Mouse (Mus musculus) adrenal gland (tissue): ENCODE results near the gene Ppm1b.

Experiments
- intact Hi-C: fragments of 180-260 bp; cut with DNase I; formaldehyde crosslinking; loops from one replicate; pipeline ENCODE4 v1.15.1; 2025
- long read RNA-seq, 2 experiments: library from polyadenylated mRNA; unstranded; transcript quantifications; one replicate each; pipeline ENCODE4 v2.0.0; 2020; ENCODE audit warnings: borderline replicate concordance in 1 of 2; ENCODE audit not compliant: insufficient replicate concordance in 1 of 2

Ppm1b gene
- long read RNA-seq, experiment 1, transcript Ppm1b-201 (6 exons, 2,670 nt) = minor isoform, 28 of 71 reads
- long read RNA-seq, experiment 1, transcript Ppm1b-202 (6 exons, 3,323 nt) = major isoform, 29 of 71 reads
- long read RNA-seq, experiment 1, transcript Ppm1b-205 (6 exons, 1,290 nt) = minor isoform, 5 of 71 reads
- long read RNA-seq, experiment 1, partial matches to known transcripts = 3 of 71 reads
- long read RNA-seq, experiment 1, other reads (novel, unspliced or antisense) = 6 of 71 reads
- long read RNA-seq, experiment 2, transcript Ppm1b-202 (6 exons, 3,323 nt) = minor isoform, 18 of 61 reads
- long read RNA-seq, experiment 2, transcript Ppm1b-201 (6 exons, 2,670 nt) = major isoform, 23 of 61 reads
- long read RNA-seq, experiment 2, transcript Ppm1b-205 (6 exons, 1,290 nt) = minor isoform, 9 of 61 reads
- long read RNA-seq, experiment 2, partial matches to known transcripts = 3 of 61 reads
- long read RNA-seq, experiment 2, other reads (novel, unspliced or antisense) = 7 of 61 reads

DNA sequence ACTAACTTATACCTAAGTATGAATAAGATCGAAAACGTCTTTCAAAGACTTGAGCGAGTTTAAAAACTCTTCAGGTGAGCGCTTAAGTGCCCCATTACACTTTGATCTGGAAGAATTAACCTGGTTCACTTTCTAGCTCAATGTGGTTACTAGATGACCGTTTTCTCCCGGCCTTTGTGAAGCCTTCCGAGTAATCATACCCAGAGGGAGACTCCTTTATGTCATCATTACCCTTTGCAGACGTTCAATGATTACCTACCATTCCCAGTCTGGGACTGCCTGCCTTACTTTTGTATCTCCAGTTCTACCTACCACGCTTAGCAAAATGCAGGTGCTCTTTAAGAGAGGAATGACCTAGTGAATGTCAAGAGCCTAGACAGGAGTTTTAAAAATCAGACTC lies at the start of gene Ppm1b:
Ppm1b (plus strand) TSS at position 301 of the 400 bp plus-strand sequence.
- intact Hi-C loops = no loop called here

DNA sequence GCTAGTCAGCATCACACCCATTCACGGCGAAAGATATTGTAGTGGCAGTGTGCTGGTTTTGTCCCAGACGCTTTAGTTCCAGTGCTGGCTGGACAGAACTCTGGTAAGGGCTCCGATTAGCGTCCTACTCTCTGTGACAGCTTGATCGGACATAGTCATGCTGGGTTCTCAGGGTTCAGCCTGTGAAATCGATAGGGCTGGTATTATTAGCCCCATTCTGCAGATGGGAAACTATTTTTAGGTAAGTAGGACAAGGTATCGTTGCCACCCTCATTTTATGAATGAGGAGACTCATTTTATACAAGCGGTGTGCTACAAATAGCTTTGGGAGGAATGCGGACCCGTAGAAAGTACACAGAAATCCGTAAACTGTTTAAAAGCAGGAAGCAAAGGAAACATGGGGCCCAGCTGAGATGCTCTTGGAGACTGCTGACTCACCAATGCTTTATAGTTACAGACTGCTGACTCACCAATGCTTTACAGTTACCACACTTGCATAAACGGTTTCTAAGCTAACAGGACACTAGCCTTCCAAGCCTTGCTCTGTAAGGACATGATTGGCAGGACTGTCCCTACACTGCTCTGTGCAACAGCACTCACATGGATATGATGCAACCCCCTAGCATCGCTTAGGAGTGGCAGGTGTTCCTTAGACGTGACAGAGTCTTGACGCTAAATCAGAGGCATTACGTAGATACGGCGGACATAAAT lies 34.7 kb upstream of the Ppm1b start:
- intact Hi-C loops = no loop called here

- intact Hi-C loops = no loop called here
Observed at GRCm38 (mm10) chr17:84924779-84925178, 31.8 kb upstream of the Ppm1b start.

GRCm38 (mm10) chr17:84926233-84926632 lies 30.3 kb upstream of the Ppm1b start:
- intact Hi-C loops = no loop called here

GRCm38 (mm10) chr17:84927580-84927979 lies 29.0 kb upstream of the Ppm1b start:
- intact Hi-C loops = no loop called here

DNA sequence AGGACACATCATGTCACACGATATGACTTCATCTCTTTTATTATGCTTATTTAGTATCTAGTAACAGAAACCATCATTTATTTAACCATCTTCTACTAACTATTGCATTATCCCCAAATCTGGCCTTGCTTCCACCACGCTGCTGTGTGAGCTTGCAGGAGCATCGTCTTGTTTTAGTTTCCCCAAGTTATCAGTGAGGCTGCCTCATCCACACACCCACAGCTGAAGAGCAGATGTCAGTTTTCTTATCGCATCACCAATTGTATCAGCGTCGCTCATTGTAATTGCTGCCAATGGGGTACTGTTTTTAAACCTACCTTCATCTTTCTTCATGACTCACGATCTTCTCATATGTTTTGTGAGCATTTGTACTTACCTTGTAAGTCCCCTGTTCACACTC lies 23.6 kb upstream of the Ppm1b start:
- intact Hi-C loops = no loop called here

DNA sequence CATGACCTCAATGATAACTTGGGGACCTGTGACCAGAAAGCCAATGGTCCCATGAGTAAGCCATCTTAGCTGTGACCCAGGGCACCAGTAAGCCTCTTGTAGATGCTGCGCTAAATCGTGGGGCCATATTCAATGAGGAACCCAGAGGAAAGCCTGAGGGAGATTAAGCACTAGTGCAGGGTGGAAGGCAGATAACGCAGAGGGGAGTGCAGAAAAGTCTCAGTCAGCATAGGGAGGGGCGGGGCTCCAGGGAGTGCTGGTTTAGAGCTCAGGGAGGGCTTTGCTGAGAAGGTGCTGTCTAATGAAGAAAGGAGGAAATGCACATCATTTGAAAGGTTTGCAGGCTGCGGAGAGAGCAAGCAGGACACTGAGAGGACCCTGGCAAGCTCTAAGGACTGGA lies 22.6 kb upstream of the Ppm1b start:
- intact Hi-C loops = no loop called here

- intact Hi-C loops = loop anchor here (5.0 kb wide), 1 partner anchor 33 kb away; no protein-coding TSS in a partner anchor
Observed at GRCm38 (mm10) chr17:84935620-84936019, 20.9 kb upstream of the Ppm1b start.

GRCm38 (mm10) chr17:84936301-84936700 lies 20.2 kb upstream of the Ppm1b start:
- intact Hi-C loops = loop anchor here (5.0 kb wide), 1 partner anchor 34 kb away; no protein-coding TSS in a partner anchor

DNA sequence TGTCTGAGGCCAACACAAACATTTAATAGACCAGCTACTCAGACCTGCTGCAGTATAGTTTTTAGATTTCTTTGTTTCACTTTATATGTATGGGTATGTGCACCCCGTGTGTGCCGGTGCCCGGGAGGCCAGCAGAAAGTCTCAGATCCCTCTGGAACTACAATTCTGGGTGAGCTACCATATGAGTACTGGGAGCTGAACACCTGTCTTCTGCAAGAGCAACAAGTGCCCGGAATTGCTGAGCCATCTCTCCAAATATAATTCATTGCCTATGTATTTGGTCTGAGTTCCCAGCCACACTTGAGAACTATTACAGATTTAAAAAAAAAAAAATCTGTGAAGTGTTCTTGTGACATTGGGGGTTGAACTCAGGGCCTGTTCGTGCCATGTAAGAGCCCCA lies 19.7 kb upstream of the Ppm1b start:
- intact Hi-C loops = loop anchor here (5.0 kb wide), 1 partner anchor 35 kb away; no protein-coding TSS in a partner anchor

- intact Hi-C loops = loop anchor here (5.0 kb wide), 1 partner anchor 35 kb away; no protein-coding TSS in a partner anchor
Observed at GRCm38 (mm10) chr17:84937220-84937619, 19.3 kb upstream of the Ppm1b start.

GRCm38 (mm10) chr17:84938215-84938614 lies 18.3 kb upstream of the Ppm1b start:
- intact Hi-C loops = loop anchor here (5.0 kb wide), 1 partner anchor 36 kb away; no protein-coding TSS in a partner anchor

DNA sequence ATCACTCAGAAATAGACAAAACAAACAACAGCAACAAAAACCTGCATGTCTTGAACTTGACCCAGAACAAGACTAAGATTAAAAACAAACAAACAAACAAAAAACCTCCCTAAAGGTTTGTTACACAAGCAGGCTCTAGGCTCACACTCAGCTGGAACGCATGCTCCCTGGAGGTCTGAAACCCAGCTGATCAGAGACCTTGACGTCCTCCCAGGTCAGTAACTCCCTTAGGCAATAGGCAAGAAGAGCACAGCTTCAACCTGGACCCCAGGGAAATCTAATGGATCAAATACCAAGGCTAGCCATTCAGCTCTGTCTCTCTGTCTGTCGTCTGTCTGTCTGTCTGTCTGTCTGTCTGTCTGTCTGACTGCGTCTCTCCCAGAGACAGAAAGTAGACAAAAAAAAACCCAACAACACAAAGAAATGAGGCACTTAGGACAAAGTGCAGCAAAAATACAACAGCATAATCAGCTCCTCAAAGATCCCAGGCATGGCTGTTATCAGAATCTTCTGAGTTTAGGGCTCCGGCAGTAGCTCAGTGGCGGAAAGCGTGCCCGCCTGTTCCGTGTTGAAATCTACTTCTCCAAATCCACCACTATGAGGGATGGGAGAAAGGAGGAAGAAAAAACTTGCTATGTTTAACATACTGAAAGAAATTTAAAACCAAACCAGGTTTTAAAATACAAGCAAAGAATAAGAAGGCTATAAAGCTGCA lies 16.4 kb upstream of the Ppm1b start:
- intact Hi-C loops = no loop called here

GRCm38 (mm10) chr17:84941291-84941868 lies 15.2 kb upstream of the Ppm1b start:
- intact Hi-C loops = no loop called here

DNA sequence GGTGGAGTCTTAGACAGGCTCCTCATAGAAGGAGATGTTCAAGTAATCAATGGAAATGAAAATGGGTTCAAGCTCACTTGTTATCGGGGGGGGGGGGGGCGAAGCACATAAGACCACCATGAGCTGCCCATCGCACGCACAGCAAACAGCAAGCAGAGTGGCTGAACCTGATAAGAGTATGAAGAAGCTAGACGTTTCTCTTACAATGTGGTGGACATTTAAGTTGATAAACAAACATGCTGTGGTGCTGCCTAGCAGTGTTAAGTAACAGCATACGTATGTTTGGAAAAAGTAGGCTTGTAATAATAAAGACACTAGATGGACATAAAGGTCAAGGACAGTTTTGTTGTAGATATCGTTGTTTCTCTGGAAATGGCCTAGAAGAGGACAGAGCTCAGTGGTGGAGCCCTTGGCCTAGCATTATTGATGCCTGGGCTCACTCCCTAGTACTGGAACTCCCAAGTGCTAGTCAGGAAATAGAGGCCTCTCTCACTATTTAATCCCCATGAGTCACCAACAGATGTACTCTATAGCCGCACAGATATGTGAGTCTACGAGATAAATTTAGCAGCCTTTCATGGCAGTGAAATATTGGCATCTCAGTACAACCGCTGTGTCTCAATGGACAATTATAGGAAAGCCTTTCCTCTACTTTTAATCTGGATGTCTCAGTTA lies 14.0 kb upstream of the Ppm1b start:
- intact Hi-C loops = no loop called here

GRCm38 (mm10) chr17:84943033-84943393 lies 13.5 kb upstream of the Ppm1b start:
- intact Hi-C loops = no loop called here

DNA sequence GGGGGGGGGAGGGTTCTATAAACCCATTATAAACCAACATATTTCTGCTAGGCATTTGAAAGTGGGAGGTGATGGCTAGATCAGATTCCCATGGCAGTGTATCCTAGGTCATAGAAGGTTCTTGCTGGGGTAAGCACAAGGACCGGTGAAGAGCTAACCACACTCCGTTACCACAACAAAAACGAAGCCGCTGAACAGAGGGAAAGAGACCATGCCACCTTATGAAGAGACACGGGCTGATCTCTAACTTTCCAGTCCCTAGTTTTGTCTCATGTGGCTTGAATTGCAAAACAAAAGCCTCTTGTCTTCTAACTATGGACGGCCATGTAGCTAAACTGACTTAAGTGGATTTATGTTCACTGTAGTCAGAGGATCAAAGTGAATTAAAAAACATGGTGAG lies 12.2 kb upstream of the Ppm1b start:
- intact Hi-C loops = no loop called here

- intact Hi-C loops = no loop called here
Observed at GRCm38 (mm10) chr17:84952521-84952920, 4.0 kb upstream of the Ppm1b start.

GRCm38 (mm10) chr17:84953776-84954175 lies 2.8 kb upstream of the Ppm1b start:
- intact Hi-C loops = no loop called here

- intact Hi-C loops = no loop called here
Observed at GRCm38 (mm10) chr17:84954881-84955280, 1.7 kb upstream of the Ppm1b start.
